Mouse (Mus musculus) intestine, embryonic 16.5 days (tissue): ENCODE measurements at regions not wholly inside any gene's neighbourhood (a gene's known extent, or its start where the extent isn't known, plus 50 kb on each side); places are given as distances from the start of the nearest gene placed in this dataset.

ENCODE experiments used
- ATAC-seq: fragments of 200-750 bp; cut with Nextera tagmentation; 2 replicates; pipeline ENCODE4 v1.8.0; 2017; ENCODE audit warnings: moderate TSS enrichment, moderate library complexity
- H3K27ac ChIP-seq: fragments of 300-500 bp; sonication (generic); 2 replicates; pipeline ENCODE4 v1.5.1; 2014; ENCODE audit warnings: mild to moderate bottlenecking, low read length
- H3K27me3 ChIP-seq: fragments of 300-500 bp; sonication (generic); replicated peaks from 2 replicates; pipeline ENCODE4 v1.6.1; 2014; ENCODE audit warnings: low read length, control low read depth, mixed read lengths; ENCODE audit not compliant: control insufficient read depth, insufficient read depth
- H3K36me3 ChIP-seq: fragments of 300-500 bp; sonication (generic); 2 replicates; pipeline ENCODE4 v1.6.1; 2014; ENCODE audit warnings: low read length, control low read depth; ENCODE audit not compliant: control insufficient read depth, insufficient read depth
- H3K4me1 ChIP-seq: fragments of 300-500 bp; sonication (generic); 2 replicates; pipeline ENCODE4 v1.6.1; 2014; ENCODE audit warnings: low read length, control low read depth, mixed read lengths; ENCODE audit not compliant: control insufficient read depth, insufficient read depth
- H3K4me2 ChIP-seq: fragments of 300-500 bp; sonication (generic); 2 replicates; pipeline ENCODE4 v1.6.1; 2014; ENCODE audit warnings: low read depth, low read length, control low read depth
- H3K4me3 ChIP-seq: fragments of 300-500 bp; sonication (generic); 2 replicates; pipeline ENCODE4 v1.5.1; 2014; ENCODE audit warnings: mild to moderate bottlenecking, low read length
- H3K9ac ChIP-seq: fragments of 300-500 bp; sonication (generic); 2 replicates; pipeline ENCODE4 v1.6.1; 2014; ENCODE audit warnings: low read depth, low read length
- H3K9me3 ChIP-seq: fragments of 300-500 bp; sonication (generic); 2 replicates; pipeline ENCODE4 v1.6.1; 2016; ENCODE audit warnings: low read length, control low read depth; ENCODE audit not compliant: control insufficient read depth
- WGBS: fragments of 180-500 bp; shearing (Covaris S2); extraction: QIAGEN DNeasy Blood & Tissue Kit; methylation state at CpG from one replicate; pipeline ENCODE4 v1.1.7; 2014; 5-methylcytosine and 5-hydroxymethylcytosine counted together

- Histone ChIP-seq H3K9me3 (no peaks in the 10 kb centered on the region), H3K4me3 (no peak overlapping the region), H3K27ac (0 out of 2 replicates have a peak overlapping the region, but pooled peaks have one; percentile 14), H3K4me1 (peaks cover 21% of the 10 kb centered on the region), H3K27me3 (no peaks in the 10 kb centered on the region), H3K36me3 (no peaks in the 10 kb centered on the region), H3K4me2 (no peak overlapping the region), H3K9ac (no peak overlapping the region)
- ATAC-seq, result no peak
- 56% methylated on average over 6 of the region's 6 CpGs for WGBS
Observed at GRCm38 (mm10) chr4:150787113-150787512, 66.6 kb upstream of the Errfi1 start.

GRCm38 (mm10) chr4:150786651-150787050, 67.1 kb upstream of the Errfi1 start:
- Histone ChIP-seq H3K4me1 (peaks cover 25% of the 10 kb centered on the region), H3K36me3 (no peaks in the 10 kb centered on the region), H3K27me3 (no peaks in the 10 kb centered on the region), H3K9me3 (no peaks in the 10 kb centered on the region), H3K9ac (no peak overlapping the region), H3K4me3 (no peak overlapping the region), H3K27ac (0 out of 2 replicates have a peak overlapping the region, but pooled peaks have one; percentile 14), H3K4me2 (no peak overlapping the region)
- no peak for ATAC-seq
- 82% methylated on average over 3 of the region's 3 CpGs for WGBS

- ATAC-seq, result no peak
- Histone ChIP-seq H3K4me1 (peaks cover 31% of the 10 kb centered on the region), H3K27me3 (no peaks in the 10 kb centered on the region), H3K4me3 (no peak overlapping the region), H3K4me2 (no peak overlapping the region), H3K9me3 (no peaks in the 10 kb centered on the region), H3K36me3 (no peaks in the 10 kb centered on the region), H3K9ac (0 out of 2 replicates have a peak overlapping the region, but pooled peaks have one; percentile 26), H3K27ac (peak overlapping the region; percentile 64)
- 39% methylated on average over 14 of the region's 14 CpGs for whole genome bisulfite sequencing
Observed at GRCm38 (mm10) chr4:150784491-150785451, 68.9 kb upstream of the Errfi1 start.

- peak; percentile 64 for ATAC-seq
- Histone ChIP-seq H3K4me2 (no peak overlapping the region), H3K36me3 (no peaks in the 10 kb centered on the region), H3K9me3 (no peaks in the 10 kb centered on the region), H3K9ac (no peak overlapping the region), H3K4me3 (no peak overlapping the region), H3K27me3 (no peaks in the 10 kb centered on the region), H3K27ac (peak overlapping the region; percentile 26; the same call in 1 of the 2 replicates), H3K4me1 (peaks cover 39% of the 10 kb centered on the region)
- 23% methylated on average over 3 of the region's 3 CpGs for WGBS
Observed at GRCm38 (mm10) chr4:150781304-150781703, 72.4 kb upstream of the Errfi1 start.

- H3K27me3 ChIP-seq, result no peaks in the 10 kb centered on the region
- H3K9ac ChIP-seq, result no peak overlapping the region
- H3K4me1 ChIP-seq, result peaks cover 28% of the 10 kb centered on the region
- no peaks in the 10 kb centered on the region for H3K36me3 ChIP-seq
- peaks cover 3% of the 10 kb centered on the region; the same call in 1 of the 2 replicates for H3K9me3 ChIP-seq
- WGBS, result 65% methylated on average over 5 of the region's 5 CpGs
- ATAC-seq, result no peak
- H3K4me3 ChIP-seq, result no peak overlapping the region
- no peak overlapping the region for H3K27ac ChIP-seq
- no peak overlapping the region for H3K4me2 ChIP-seq
Observed at GRCm38 (mm10) chr4:150779340-150779739, 74.4 kb upstream of the Errfi1 start.

- no peak overlapping the region for H3K4me2 ChIP-seq
Observed at GRCm38 (mm10) chr4:150778683-150779082, 75.0 kb upstream of the Errfi1 start.

GRCm38 (mm10) chr4:150775695-150776521, 77.8 kb upstream of the Errfi1 start:
- WGBS, result 78% methylated on average over 24 of the region's 24 CpGs
- Histone ChIP-seq H3K9ac (no peak overlapping the region), H3K27me3 (no peaks in the 10 kb centered on the region), H3K36me3 (no peaks in the 10 kb centered on the region), H3K4me1 (peaks cover 15% of the 10 kb centered on the region), H3K27ac (no peak overlapping the region), H3K4me2 (no peak overlapping the region), H3K9me3 (peaks cover 7% of the 10 kb centered on the region; the same call in 1 of the 2 replicates), H3K4me3 (no peak overlapping the region)
- no peak for ATAC-seq

More at GRCm38 (mm10) chr4:150778683-150779082, 75.0 kb upstream of the Errfi1 start:
- ATAC-seq, result no peak
- Histone ChIP-seq H3K4me3 (no peak overlapping the region), H3K36me3 (no peaks in the 10 kb centered on the region), H3K9ac (peak overlapping the region; percentile 14; the same call in 1 of the 2 replicates), H3K27me3 (no peaks in the 10 kb centered on the region), H3K4me1 (peaks cover 27% of the 10 kb centered on the region), H3K9me3 (peaks cover 7% of the 10 kb centered on the region; the same call in 1 of the 2 replicates), H3K27ac (no peak overlapping the region)
- 58% methylated on average over 8 of the region's 8 CpGs for WGBS

- H3K4me3 ChIP-seq, result no peak overlapping the region
- peaks cover 11% of the 10 kb centered on the region for H3K4me1 ChIP-seq
- WGBS, result 95% methylated on average over 8 of the region's 8 CpGs
- peaks cover 7% of the 10 kb centered on the region; the same call in 1 of the 2 replicates for H3K9me3 ChIP-seq
- no peak overlapping the region for H3K27ac ChIP-seq
- no peaks in the 10 kb centered on the region for H3K27me3 ChIP-seq
- H3K4me2 ChIP-seq, result no peak overlapping the region
- ATAC-seq, result no peak
- H3K36me3 ChIP-seq, result no peaks in the 10 kb centered on the region
- no peak overlapping the region for H3K9ac ChIP-seq
Observed at GRCm38 (mm10) chr4:150775281-150775680, 78.4 kb upstream of the Errfi1 start.
